Mouse (Mus musculus) ES-E14 (cell line): ENCODE results near the gene Fer1l5. TPM values are rescaled to one million over a fixed set of nuclear protein-coding genes. Genes with fewer than 3 reads are reported as not detected.

ENCODE experiments used
- DNase-seq: peaks from one replicate; pipeline ENCODE4 v3.0.0-alpha.2; 2013; ENCODE audit warnings: low read depth, low spot score
- H3K27ac ChIP-seq: 2 replicates; pipeline ENCODE4 v1.5.1; 2012; ENCODE audit warnings: low read depth, mild to moderate bottlenecking, low read length, moderate library complexity, mixed read lengths; ENCODE audit not compliant: poor library complexity, insufficient read depth, severe bottlenecking
- H3K36me3 ChIP-seq: 2 replicates; pipeline ENCODE4 v1.6.1; 2012; ENCODE audit warnings: mild to moderate bottlenecking, low read length, moderate library complexity, mixed read lengths; ENCODE audit not compliant: control insufficient read depth, poor library complexity, insufficient read depth, severe bottlenecking
- H3K4me1 ChIP-seq, 2 experiments: fragments of 150-350 bp in 1 of 2; sonication (generic) in 1 of 2; 2 replicates each; pipeline ENCODE4 v1.6.1; 2012; ENCODE audit warnings: low read length in 2 of 2, mild to moderate bottlenecking in 1 of 2, mixed read lengths in 1 of 2; ENCODE audit not compliant: control insufficient read depth in 2 of 2, insufficient read depth in 2 of 2, poor library complexity in 1 of 2
- H3K4me3 ChIP-seq, 2 experiments: fragments of 150-350 bp in 1 of 2; sonication (generic) in 1 of 2; 2 replicates each; pipeline ENCODE4 v1.5.1; 2012; ENCODE audit warnings: low read length in 2 of 2, low read depth in 1 of 2, mild to moderate bottlenecking in 1 of 2, mixed read lengths in 1 of 2; ENCODE audit not compliant: insufficient read depth in 1 of 2, poor library complexity in 1 of 2, severe bottlenecking in 1 of 2
- H3K9ac ChIP-seq: 2 replicates; pipeline ENCODE4 v1.6.1; 2012; ENCODE audit warnings: low read depth, mild to moderate bottlenecking, low read length, mixed read lengths; ENCODE audit not compliant: poor library complexity, insufficient read depth, severe bottlenecking
- H3K9me3 ChIP-seq: fragments of 150-350 bp; sonication (generic); 2 replicates; pipeline ENCODE4 v1.6.1; 2012; ENCODE audit warnings: low read depth, mild to moderate bottlenecking, low read length; ENCODE audit not compliant: control insufficient read depth, insufficient read depth
- CHD2 ChIP-seq: IDR thresholded peaks from 2 replicates; pipeline ENCODE4 v1.6.1; 2014; ENCODE audit warnings: mild to moderate bottlenecking, low read depth, low read length, inconsistent platforms
- HCFC1 ChIP-seq: IDR thresholded peaks from 2 replicates; pipeline ENCODE4 v1.6.1; 2012; ENCODE audit warnings: low read length, inconsistent platforms, borderline replicate concordance; ENCODE audit not compliant: insufficient read depth
- MAFK ChIP-seq: IDR thresholded peaks from 2 replicates; pipeline ENCODE4 v1.6.1; 2014; ENCODE audit warnings: mild to moderate bottlenecking, low read depth, low read length, inconsistent platforms; ENCODE audit not compliant: insufficient read depth
- ZC3H11A ChIP-seq: IDR thresholded peaks from 2 replicates; pipeline ENCODE4 v1.6.1; 2012; ENCODE audit warnings: low read depth, mild to moderate bottlenecking, inconsistent platforms, low read length, borderline replicate concordance
- ZNF384 ChIP-seq: IDR thresholded peaks from 2 replicates; pipeline ENCODE4 v1.6.1; 2012; ENCODE audit warnings: low read depth, low read length, inconsistent platforms
- in situ Hi-C, 2 experiments: fragments of 600-800 bp; cut with MboI; formaldehyde crosslinking; loops; one replicate each; pipeline ENCODE4 v1.15.1; 2025; ENCODE audit warnings: low sequenced_read_pairs in 2 of 2, inconsistent platforms in 1 of 2; ENCODE audit not compliant: unreplicated experiment in 2 of 2
- total RNA-seq: library from RNA; depleted of rRNA; stranded (reverse); fragments of 300-350 nt; gene quantifications from 2 replicates; pipeline ENCODE4 v1.2.3, GENCODE M21; 2012; rRNA removed

Fer1l5 gene
- total RNA-seq, 1 experiment: 0.13 TPM

GRCm38 (mm10) chr1:36465641-36466160, 93.6 kb downstream of the Fer1l5 start:
- H3K9ac ChIP-seq: no peak overlapping the region
- no peak overlapping the region for H3K27ac ChIP-seq
- no peaks in the 10 kb centered on the region for H3K9me3 ChIP-seq
- TF ChIP-seq HCFC1: no peak
- DNase-seq: no peak
- in situ Hi-C loops: no loop called here
- H3K4me3 ChIP-seq: no peak overlapping the region
- peaks cover 2 to 4% of the 10 kb centered on the region in 2 experiments; a peak in 1 of 4 replicates for H3K4me1 ChIP-seq
- no peaks in the 10 kb centered on the region for H3K36me3 ChIP-seq

- no peaks in the 10 kb centered on the region for H3K9me3 ChIP-seq
- no peak overlapping the region for H3K27ac ChIP-seq
- peak; percentile 38 for DNase-seq
- in situ Hi-C loops: no loop called here
- H3K4me1 ChIP-seq: peaks cover 2 to 4% of the 10 kb centered on the region in 2 experiments; a peak in 1 of 4 replicates
- no peak overlapping the region for H3K9ac ChIP-seq
- H3K36me3 ChIP-seq: no peaks in the 10 kb centered on the region
- TF ChIP-seq CHD2 (no peak), HCFC1 (no peak), MAFK (no peak), ZNF384 (no peak)
- no peak overlapping the region for H3K4me3 ChIP-seq
Measured at GRCm38 (mm10) chr1:36467446-36467845, 95.4 kb downstream of the Fer1l5 start.

GRCm38 (mm10) chr1:36469811-36470444, 97.8 kb downstream of the Fer1l5 start:
- no peak overlapping the region for H3K9ac ChIP-seq
- TF ChIP-seq ZNF384 (no peak), ZC3H11A (no peak)
- in situ Hi-C loops: no loop called here

GRCm38 (mm10) chr1:36471181-36472105, 99.4 kb downstream of the Fer1l5 start, which contains the start of gene Cnnm4:
TSS of gene Cnnm4 (plus strand) at chr1:36471620.
- no peaks in the 10 kb centered on the region for H3K36me3 ChIP-seq
- TF ChIP-seq HCFC1 (0 out of 2 replicates have a peak, but pooled peaks have one; percentile 28), ZNF384 (no peak), MAFK (no peak), CHD2 (no peak)
- peaks cover 4% of the 10 kb centered on the region in 2 experiments; a peak in 1 of 4 replicates for H3K4me1 ChIP-seq

More at GRCm38 (mm10) chr1:36469811-36470444, 97.8 kb downstream of the Fer1l5 start:
- H3K27ac ChIP-seq: no peak overlapping the region
- no peak overlapping the region for H3K4me3 ChIP-seq
- peaks cover 4% of the 10 kb centered on the region in 2 experiments; a peak in 1 of 4 replicates for H3K4me1 ChIP-seq
- H3K9me3 ChIP-seq: no peaks in the 10 kb centered on the region
- H3K36me3 ChIP-seq: no peaks in the 10 kb centered on the region
- DNase-seq: no peak

More at GRCm38 (mm10) chr1:36471181-36472105, 99.4 kb downstream of the Fer1l5 start, which contains the start of gene Cnnm4:
- no peak within 1 kb of the TSS for H3K27ac ChIP-seq
- no peaks in the 10 kb centered on the region for H3K9me3 ChIP-seq
- H3K9ac ChIP-seq: peak within 1 kb of the TSS; percentile 77
- peak within 1 kb of the TSS; percentile 90 for H3K4me3 ChIP-seq
- in situ Hi-C loops: no loop called here
- peak; percentile 63 for DNase-seq

Other genes with a start within 250 kb of the Fer1l5 start
- gene Uggt1, start 127.6 kb upstream of the Fer1l5 start, total RNA-seq: 136 and 169 TPM in 2 replicates
- gene Neurl3, start 97.6 kb upstream of the Fer1l5 start, total RNA-seq: 0.18 and 0.26 TPM in 2 replicates
- gene Arid5a, start 64.6 kb upstream of the Fer1l5 start, total RNA-seq: 5.2 and 7.9 TPM in 2 replicates
- gene Kansl3, start 3.1 kb upstream of the Fer1l5 start, total RNA-seq: 27.0 and 31.8 TPM in 2 replicates
- gene Lman2l, start 73.0 kb downstream of the Fer1l5 start, total RNA-seq: 10.9 and 13.0 TPM in 2 replicates
- gene Cnnm4, start 99.3 kb downstream of the Fer1l5 start, total RNA-seq: 10.7 and 17.9 TPM in 2 replicates
- gene Cnnm3, start 139.6 kb downstream of the Fer1l5 start, total RNA-seq: 28.6 and 50.7 TPM in 2 replicates
- gene Ankrd23, start 164.6 kb downstream of the Fer1l5 start, total RNA-seq: 5.0 and 5.5 TPM in 2 replicates
- gene Gm42417, start 167.1 kb downstream of the Fer1l5 start, total RNA-seq: 0.21 TPM in 1 of 2 replicates, not detected in the other
- 11.3 and 15.7 TPM in 2 replicates for gene Ankrd39, start 175.2 kb downstream of the Fer1l5 start, total RNA-seq
- 9.8 and 10.0 TPM in 2 replicates for gene Sema4c, start 186.1 kb downstream of the Fer1l5 start, total RNA-seq